Mouse (Mus musculus) embryo, embryonic 11 days (tissue): ENCODE results near the gene Letmd1.

Source experiments
- DNase-seq: peaks from one replicate; pipeline ENCODE4 v3.0.0-alpha.2; 2015

Gene Letmd1

DNA sequence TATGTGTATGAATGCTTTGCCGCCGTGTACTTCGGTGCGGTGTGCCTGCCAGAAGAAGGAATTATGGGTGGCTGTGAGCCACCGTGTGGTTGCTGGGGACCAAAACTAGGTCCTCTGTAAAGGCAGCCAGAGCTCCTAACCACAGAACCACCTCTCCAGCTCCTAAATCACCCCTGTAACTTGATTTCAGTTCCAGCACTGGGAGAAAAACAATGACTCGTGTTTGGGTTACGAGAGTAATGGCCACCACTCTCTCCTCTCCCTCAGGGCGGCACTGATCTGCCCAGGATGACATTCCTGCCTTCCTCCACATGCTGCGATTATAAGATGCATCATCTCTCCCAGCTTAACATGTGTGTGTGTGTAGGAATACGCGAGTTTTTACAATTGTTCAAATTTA is 41.2 kb downstream of the Letmd1 start:
- no peak for DNase-seq

DNA sequence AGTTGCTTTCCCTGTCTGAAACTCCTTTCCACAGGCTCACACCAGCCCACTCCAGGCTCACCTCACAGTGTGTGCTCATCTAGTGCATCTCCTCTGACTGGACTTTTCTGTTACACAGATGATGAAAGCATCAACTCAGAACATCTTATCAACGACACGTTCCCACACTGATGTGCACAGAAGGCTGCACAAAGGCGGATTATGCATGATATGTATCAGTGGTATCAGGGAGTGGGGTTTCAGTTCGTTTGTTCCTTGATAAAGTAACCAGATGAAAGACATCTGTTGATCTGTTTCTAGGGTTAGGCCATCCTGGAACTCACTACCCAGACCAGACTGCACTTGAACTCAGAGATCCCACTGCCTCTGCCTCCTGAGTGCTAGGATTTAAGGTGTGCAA is 44.6 kb downstream of the Letmd1 start:
- DNase-seq, result no peak

DNA sequence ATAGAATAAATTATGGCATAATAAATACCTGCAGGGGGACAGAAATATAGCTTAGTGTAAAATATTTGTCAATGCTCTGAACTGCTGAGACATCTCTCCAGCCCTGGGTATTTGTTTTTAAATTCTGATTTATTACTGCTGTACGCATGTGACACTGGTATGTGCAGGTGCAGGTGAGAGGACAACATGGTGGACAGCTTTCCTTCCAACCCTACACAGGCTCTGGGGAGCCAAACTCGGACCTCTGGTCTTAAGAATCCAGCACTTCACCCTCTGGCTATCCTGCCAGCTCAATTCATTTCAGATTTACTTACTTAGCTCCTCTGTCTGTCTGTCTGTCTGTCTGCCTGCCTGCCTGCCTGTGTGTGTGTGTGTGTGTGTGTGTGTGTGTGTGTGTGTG is 46.3 kb downstream of the Letmd1 start:
- no peak for DNase-seq

DNA sequence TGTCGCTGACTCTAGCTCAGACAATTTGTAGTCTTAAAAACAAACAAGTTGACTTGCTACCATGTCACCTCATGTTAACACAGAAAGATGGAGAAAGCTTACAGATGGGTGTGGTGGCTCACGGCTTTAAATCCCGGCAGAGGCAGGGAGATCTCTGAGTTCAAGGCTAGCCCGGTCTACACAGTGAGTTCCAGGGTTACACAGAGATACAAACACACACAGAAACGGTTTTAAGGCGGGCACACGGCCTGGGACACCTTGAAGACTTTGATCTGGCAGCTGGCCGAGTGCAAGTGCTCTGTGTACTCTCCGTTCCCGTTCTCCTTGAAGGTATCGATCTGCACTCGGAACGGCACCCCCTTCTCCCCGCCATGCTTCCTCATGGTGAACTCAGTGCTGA is 51.5 kb downstream of the Letmd1 start:
- no peak for DNase-seq

DNA sequence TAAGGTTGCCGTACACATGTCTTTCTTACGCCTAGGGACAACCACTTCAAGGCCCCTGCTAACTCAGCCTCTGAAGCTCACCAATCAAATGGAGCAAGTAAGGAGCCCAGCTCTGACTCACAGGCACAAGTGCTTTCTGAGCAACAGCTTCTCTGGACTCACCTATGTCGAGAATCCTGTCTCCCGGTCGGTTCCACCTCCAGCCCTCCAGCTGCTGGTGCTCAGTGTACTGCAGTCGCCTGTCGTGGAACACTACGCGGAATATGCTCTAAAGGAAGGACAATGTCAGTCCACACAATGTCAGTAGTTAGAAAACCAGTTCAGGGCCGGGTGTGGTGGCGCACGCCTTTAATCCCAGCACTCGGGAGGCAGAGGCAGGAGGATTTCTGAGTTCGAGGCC is 56.6 kb downstream of the Letmd1 start:
- no peak for DNase-seq

DNA sequence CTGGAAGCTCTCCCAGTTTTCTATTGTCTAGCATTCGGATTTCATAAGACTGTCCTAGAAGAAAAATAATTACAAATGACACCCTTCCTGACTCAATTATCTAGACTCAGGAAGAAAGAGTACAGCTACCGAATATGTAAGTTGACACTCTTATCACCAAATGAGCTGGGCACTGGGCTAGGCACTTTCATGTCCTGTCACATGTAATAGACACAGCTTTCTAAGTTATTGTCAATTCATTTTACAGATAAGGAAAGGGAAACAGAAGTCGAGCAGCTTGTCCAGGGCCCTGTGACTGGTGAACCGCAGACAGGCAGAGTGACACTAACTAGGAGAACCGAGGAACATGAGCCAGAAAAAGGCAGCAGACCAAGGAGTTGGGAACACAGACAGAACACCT is 59.1 kb downstream of the Letmd1 start:
- no peak for DNase-seq
